Mouse (Mus musculus): ENCODE data around the gene Uvrag.

The Uvrag gene

GRCm38 (mm10) chr7:98887811-98888261 is 253.1 kb downstream of the Uvrag start:
- no peak for DNase-seq (ENCODE audit: low read depth)

DNA sequence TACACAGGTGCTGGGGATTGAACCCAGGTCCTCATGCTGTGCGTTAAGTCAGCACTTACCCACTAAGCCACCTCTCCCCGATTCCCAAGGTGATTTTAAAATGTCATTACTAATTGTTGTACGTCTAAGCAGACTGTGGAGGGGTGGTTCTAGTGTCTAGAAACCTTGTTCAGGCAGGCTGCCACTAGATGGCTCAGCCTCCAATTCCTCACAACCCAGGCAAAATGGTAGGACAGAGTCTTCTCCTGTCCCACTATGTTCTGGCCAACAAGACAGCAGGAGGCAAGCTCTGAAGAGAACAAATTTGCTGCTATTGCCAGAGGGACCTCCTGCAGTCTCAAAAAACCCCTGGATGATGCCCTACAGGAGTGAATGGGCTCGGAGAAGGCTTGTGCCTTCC is 259.1 kb downstream of the Uvrag start:
- peak; percentile 34 for DNase-seq (ENCODE audit: low read depth)

DNA sequence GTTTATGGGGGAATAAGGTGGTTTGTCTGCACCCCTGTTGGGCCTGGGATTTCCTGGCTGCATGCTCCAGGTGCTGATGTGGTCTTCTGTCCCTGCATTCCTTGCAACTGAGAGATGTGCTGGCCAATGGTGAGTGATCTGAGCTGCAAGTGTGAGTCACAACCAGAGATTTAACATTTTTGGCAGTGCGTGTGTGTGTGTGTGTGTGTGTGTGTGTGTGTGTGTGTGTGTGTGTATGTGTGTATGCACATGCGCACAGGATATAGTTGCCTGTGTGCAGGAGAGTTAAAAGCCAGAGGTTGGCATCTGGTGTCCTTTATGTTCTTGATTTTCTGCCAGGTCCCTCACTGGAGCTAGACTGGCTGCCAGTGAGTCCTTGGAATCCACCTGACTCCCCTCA is 261.8 kb downstream of the Uvrag start:
- peak; percentile 78 for DNase-seq (ENCODE audit: low read depth)

- DNase-seq (ENCODE audit: low read depth): peak; percentile 17
Measured at GRCm38 (mm10) chr7:98876119-98876518, 264.8 kb downstream of the Uvrag start.

DNA sequence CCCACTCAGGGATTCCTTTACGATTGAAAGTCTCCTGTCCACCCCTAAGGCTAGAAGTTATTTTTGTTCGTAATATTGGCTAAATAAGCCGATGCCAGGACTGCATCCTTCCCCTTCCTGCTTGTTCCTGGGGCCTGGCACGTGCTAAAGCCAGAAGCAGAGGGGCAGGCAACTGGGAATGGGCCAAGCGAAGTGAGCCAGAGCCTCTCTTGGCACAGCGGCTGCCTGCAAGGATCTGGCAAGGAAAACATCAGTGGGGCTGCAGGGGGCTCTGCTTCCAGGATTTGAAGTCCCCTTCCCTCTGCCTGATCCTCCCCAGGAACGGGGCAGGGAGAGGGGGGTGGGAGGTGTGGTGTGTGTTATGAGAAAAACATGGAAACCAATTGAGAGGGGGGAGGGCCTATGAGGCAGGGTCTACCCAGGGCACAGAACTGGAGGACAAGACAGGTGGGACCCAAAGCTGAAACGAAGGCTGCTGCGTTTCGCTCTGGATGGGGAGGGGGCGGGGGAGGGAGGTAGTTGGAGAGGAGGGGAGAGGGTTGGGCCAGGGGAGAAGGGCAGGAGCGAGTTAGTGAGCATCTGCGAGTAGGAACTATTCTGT is 265.5 kb downstream of the Uvrag start:
- no peak for DNase-seq (ENCODE audit: low read depth)

DNA sequence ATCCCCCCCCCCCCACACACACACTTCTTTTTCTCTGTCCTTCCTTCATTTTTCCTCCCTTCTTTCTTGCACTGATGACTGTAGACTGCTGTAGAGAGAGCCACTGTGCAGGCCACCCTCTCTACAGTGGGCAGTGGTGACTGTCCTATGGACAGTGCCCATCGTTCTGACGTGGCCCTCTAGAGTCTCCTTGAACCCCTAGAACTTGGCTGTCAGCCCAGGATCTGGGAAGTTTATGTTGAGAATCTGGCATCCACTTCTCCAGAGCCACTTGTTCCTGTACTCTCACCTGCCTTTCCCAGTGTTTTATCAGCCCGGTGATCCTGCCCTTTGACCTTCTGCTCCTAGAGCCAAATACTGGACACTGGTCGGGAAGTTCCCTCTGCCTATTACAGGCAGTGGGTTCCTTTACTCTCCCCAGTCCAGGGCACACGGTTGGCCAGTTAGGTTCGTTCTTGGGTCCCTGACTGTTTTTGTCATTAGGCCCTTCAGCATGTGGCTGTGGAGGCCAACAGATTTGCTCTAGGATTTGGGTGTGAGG is 266.5 kb downstream of the Uvrag start:
- no peak for DNase-seq (ENCODE audit: low read depth)

DNA sequence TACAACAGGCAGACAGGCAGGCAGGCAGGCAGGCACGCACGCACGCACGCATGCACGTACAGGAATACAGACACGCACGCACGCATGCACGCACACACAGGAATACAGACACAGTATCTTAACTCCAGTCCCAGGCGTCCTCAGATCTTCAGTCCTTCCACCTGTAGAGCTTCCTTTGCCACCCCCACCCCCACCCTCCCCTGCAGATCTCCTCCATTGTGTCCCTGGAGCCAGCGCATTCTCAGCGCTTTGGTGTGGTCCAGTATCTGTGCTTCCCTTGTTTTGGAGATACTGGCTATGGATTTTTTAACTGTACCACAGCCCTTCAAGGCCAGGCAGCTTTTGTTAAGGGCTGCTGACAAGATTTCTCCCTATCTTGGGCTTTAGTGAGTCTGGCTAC is 267.6 kb downstream of the Uvrag start:
- DNase-seq (ENCODE audit: low read depth): no peak

GRCm38 (mm10) chr7:98871882-98872281 is 269.1 kb downstream of the Uvrag start:
- peak; percentile 28 for DNase-seq (ENCODE audit: low read depth)

DNA sequence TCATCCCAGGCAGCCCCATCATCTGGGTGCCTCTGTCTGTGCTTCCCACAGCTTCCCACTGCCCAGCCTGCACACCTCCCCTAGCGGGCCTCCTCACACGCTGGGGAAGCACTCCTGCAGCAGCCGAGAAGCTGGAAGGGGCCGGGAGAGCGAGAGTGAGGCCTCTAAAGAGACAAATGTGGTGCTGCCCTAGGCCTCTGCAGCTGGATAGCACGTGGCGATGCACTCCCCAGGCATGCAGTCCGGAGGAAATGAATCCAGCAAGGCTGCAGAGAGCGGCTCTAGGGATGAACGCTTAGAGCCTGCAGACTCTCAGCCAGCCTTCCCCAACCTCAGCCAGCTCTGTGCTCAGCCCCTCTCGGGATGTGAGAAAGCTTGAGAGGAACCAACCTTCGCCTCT is 270.1 kb downstream of the Uvrag start:
- DNase-seq (ENCODE audit: low read depth): no peak

DNA sequence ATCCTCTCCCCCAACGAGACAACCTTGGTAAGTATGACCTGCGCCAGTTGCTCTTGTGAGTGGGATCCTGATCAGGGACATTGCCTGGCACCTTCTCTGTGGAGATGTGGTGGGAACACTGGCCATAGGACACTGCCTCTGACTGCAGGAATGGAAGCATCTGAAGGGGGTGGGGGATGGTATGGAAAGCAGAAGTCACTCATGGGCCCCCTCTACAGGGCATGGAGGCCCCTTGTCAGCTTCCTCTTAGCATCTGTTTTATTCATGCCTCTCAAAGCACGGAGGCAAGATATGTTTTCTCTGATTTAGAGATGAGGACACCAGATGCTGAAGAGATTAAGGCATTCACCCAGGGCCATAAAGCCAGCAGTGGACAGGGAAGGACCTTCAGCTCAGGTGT is 271.9 kb downstream of the Uvrag start:
- peak; percentile 16 for DNase-seq (ENCODE audit: low read depth)

GRCm38 (mm10) chr7:98867794-98868150 is 273.2 kb downstream of the Uvrag start:
- DNase-seq (ENCODE audit: low read depth): no peak

- no peak for DNase-seq (ENCODE audit: low read depth)
Measured at GRCm38 (mm10) chr7:98867053-98867793, 273.7 kb downstream of the Uvrag start.

GRCm38 (mm10) chr7:98863969-98864718 is 276.8 kb downstream of the Uvrag start:
- DNase-seq (ENCODE audit: low read depth): no peak

- DNase-seq (ENCODE audit: low read depth): no peak
Measured at GRCm38 (mm10) chr7:98862994-98863393, 277.9 kb downstream of the Uvrag start.

DNA sequence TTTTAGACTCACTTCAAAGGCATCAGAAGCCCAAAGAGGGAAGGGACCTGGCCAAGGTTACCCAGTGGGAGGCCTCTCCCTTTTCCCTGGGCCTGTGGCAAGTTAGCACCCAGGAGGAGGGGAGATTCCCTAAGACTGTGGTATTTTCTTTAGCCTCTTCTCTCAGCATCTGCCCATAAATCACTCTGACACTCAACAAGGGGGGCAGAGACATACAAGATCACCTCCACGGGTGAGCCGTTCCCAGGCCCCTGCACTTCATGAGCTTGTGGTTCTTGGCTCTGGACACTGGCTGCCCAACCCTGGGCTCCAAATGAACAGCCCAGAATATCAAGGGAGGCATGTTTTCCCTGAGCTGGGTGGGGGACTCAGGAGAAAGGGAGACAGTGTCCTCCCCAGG is 279.9 kb downstream of the Uvrag start:
- DNase-seq (ENCODE audit: low read depth): no peak

DNA sequence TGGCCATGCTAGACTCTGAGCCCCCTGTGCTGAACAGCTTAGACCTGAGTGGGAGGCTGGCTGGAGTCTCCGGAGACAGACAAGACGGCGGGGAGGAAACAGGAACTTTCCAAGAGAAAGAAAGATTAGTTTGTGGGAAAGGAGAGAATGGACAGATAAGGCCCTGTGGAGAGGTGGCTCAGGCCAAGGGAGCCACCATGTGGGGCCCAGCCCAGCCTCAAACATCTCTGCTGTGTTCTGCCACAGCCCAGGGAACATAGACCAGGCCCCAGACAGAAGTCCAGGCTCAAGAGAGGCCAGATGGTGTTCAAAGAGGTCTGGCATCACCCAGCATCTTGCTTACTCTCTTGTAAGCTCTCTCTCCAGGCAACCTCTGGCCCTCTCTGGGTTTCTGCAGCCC is 283.8 kb downstream of the Uvrag start:
- DNase-seq (ENCODE audit: low read depth): no peak

- DNase-seq (ENCODE audit: low read depth): peak; percentile 54
Measured at GRCm38 (mm10) chr7:98856128-98856527, 284.8 kb downstream of the Uvrag start.

GRCm38 (mm10) chr7:98855388-98855787 is 285.6 kb downstream of the Uvrag start:
- no peak for DNase-seq (ENCODE audit: low read depth)

DNA sequence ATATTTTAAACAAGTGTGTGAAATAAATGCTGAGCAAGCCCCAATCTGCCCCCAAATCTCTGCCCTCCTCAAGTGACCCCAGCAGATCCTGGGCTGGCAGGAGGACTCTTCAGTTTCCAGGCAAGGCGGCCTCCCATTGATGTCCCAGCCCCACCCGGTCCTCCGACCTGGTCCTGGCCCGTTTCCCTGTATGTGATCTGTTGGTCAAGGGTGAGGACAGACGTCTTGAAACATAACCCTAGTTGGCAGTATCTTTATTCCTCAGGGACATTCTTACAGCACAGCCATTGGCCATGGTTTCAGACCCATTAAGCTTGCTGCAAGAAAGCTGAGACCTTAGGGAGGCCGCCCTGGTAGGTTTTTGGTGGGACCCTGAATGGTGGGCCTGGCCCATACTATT is 287.1 kb downstream of the Uvrag start:
- no peak for DNase-seq (ENCODE audit: low read depth)

GRCm38 (mm10) chr7:98852950-98853650 is 287.8 kb downstream of the Uvrag start:
- DNase-seq (ENCODE audit: low read depth): no peak

- DNase-seq (ENCODE audit: low read depth): no peak
Measured at GRCm38 (mm10) chr7:98851220-98851619, 289.7 kb downstream of the Uvrag start.

DNA sequence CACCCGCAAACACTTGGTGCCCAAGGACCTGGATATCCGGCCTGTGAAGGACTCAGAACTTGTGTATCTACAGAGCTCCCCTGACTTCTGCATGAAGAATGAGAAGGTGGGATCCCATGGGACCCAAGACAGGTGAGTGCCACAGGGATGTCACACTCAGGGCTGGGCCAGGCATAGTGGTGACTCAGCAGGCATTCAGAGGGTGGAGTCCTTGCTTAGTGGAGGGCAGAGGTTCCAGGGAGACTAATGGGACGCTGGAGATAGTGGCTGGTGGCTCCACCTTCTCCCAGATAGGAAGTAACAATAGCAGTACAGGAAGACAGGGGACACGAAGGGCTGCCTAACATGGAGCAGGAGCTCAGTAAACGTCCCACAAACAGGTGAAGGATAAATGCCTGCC is 290.6 kb downstream of the Uvrag start:
- DNase-seq (ENCODE audit: low read depth): no peak

All from NIH3T3 (cell line).